Mouse (Mus musculus) liver, embryonic 14.5 days (tissue): ENCODE measurements at regions not wholly inside any gene's neighbourhood (a gene's known extent, or its start where the extent isn't known, plus 50 kb on each side); places are given as distances from the start of the nearest gene placed in this dataset.

Source experiments
- CTCF ChIP-seq: IDR thresholded peaks from 2 replicates; pipeline ENCODE4 v1.5.1; 2016; ENCODE audit warnings: antibody characterized with exemption, low read depth, control low read depth
- EP300 ChIP-seq: IDR thresholded peaks from 2 replicates; pipeline ENCODE4 v1.6.1; 2016; ENCODE audit warnings: antibody characterized with exemption, low read depth

GRCm38 (mm10) chr12:44006795-44007194 is 203.3 kb downstream of the Dnajb9 start:
- TF ChIP-seq EP300 (no peak), CTCF (no peak)
